Mouse (Mus musculus): ENCODE results near the gene Prkcb.

Gene Prkcb

GRCm38 (mm10) chr7:122402041-122402440, 113.5 kb downstream of the Prkcb start:
- DNase-seq (ENCODE audit: low read depth, low spot score) = no peak

GRCm38 (mm10) chr7:122403343-122403742, 114.8 kb downstream of the Prkcb start:
- no peak for DNase-seq (ENCODE audit: low read depth, low spot score)

- peak; percentile 75 for DNase-seq (ENCODE audit: low read depth, low spot score)
These were observed 116.2 kb downstream of the Prkcb start for GRCm38 (mm10) chr7:122404571-122405393.

GRCm38 (mm10) chr7:122406625-122407024, 118.1 kb downstream of the Prkcb start:
- DNase-seq (ENCODE audit: low read depth, low spot score) = no peak

- no peak for DNase-seq (ENCODE audit: low read depth, low spot score)
These were observed 121.4 kb downstream of the Prkcb start for GRCm38 (mm10) chr7:122409945-122410344.

- DNase-seq (ENCODE audit: low read depth, low spot score) = no peak
These were observed 122.3 kb downstream of the Prkcb start for GRCm38 (mm10) chr7:122410873-122411272.

- no peak for DNase-seq (ENCODE audit: low read depth, low spot score)
These were observed 124.7 kb downstream of the Prkcb start for GRCm38 (mm10) chr7:122413231-122413630.

GRCm38 (mm10) chr7:122414146-122414545, 125.6 kb downstream of the Prkcb start:
- DNase-seq (ENCODE audit: low read depth, low spot score) = no peak

- no peak for DNase-seq (ENCODE audit: low read depth, low spot score)
These were observed 126.1 kb downstream of the Prkcb start for GRCm38 (mm10) chr7:122414608-122415007.

- no peak for DNase-seq (ENCODE audit: low read depth, low spot score)
These were observed 126.8 kb downstream of the Prkcb start for GRCm38 (mm10) chr7:122415387-122415786.

- DNase-seq (ENCODE audit: low read depth, low spot score) = no peak
These were observed 127.4 kb downstream of the Prkcb start for GRCm38 (mm10) chr7:122415904-122416303.

- no peak for DNase-seq (ENCODE audit: low read depth, low spot score)
These were observed 130.0 kb downstream of the Prkcb start for GRCm38 (mm10) chr7:122418551-122418950.

- no peak for DNase-seq (ENCODE audit: low read depth, low spot score)
These were observed 135.3 kb downstream of the Prkcb start for GRCm38 (mm10) chr7:122423816-122424215.

- no peak for DNase-seq (ENCODE audit: low read depth, low spot score)
These were observed 140.6 kb downstream of the Prkcb start for GRCm38 (mm10) chr7:122429134-122429533.

GRCm38 (mm10) chr7:122432401-122432800, 143.8 kb downstream of the Prkcb start:
- no peak for DNase-seq (ENCODE audit: low read depth, low spot score)

GRCm38 (mm10) chr7:122433377-122433776, 144.8 kb downstream of the Prkcb start:
- DNase-seq (ENCODE audit: low read depth, low spot score) = no peak

GRCm38 (mm10) chr7:122434941-122435340, 146.4 kb downstream of the Prkcb start:
- DNase-seq (ENCODE audit: low read depth, low spot score) = no peak

GRCm38 (mm10) chr7:122435561-122435960, 147.0 kb downstream of the Prkcb start:
- DNase-seq (ENCODE audit: low read depth, low spot score) = no peak

- DNase-seq (ENCODE audit: low read depth, low spot score) = no peak
These were observed 148.8 kb downstream of the Prkcb start for GRCm38 (mm10) chr7:122437390-122437789.

GRCm38 (mm10) chr7:122445056-122445455, 156.5 kb downstream of the Prkcb start:
- no peak for DNase-seq (ENCODE audit: low read depth, low spot score)

GRCm38 (mm10) chr7:122452671-122453070, 164.1 kb downstream of the Prkcb start:
- no peak for DNase-seq (ENCODE audit: low read depth, low spot score)

GRCm38 (mm10) chr7:122459203-122459965, 170.8 kb downstream of the Prkcb start:
- DNase-seq (ENCODE audit: low read depth, low spot score) = peak; percentile 46

GRCm38 (mm10) chr7:122460020-122460419, 171.5 kb downstream of the Prkcb start:
- no peak for DNase-seq (ENCODE audit: low read depth, low spot score)

Measured in brain, embryonic 18.5 days (tissue).